Mouse (Mus musculus): Measurements from ENCODE around the gene Ptges.

Gene Ptges

DNA sequence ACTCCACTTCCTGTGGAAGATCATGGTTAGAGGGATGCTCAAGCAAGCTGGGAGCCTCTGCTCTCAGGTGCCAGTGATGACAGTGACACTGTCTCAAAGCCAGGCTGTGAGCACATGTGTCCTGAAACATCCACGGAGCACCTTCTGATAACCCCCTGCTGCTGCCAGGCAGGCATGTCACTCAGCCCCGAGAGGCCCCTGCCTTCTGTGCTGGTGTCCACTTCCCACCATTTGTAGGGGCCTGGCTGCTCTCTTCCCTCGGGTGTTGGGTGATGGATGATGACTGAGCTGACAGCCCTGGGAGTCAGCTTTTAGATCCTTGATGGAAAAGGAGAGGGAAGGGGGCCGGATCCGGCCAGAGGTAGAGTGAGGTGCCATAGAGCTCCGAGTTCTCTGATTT, 82.9 kb downstream of the Ptges start:
- no peak for DNase-seq (ENCODE audit: low spot score)

GRCm38 (mm10) chr2:30846236-30846635, 83.4 kb downstream of the Ptges start:
- DNase-seq (ENCODE audit: low spot score), result no peak

- peak; percentile 34 for DNase-seq (ENCODE audit: low spot score)
Observed at GRCm38 (mm10) chr2:30845152-30846070, 84.3 kb downstream of the Ptges start.

DNA sequence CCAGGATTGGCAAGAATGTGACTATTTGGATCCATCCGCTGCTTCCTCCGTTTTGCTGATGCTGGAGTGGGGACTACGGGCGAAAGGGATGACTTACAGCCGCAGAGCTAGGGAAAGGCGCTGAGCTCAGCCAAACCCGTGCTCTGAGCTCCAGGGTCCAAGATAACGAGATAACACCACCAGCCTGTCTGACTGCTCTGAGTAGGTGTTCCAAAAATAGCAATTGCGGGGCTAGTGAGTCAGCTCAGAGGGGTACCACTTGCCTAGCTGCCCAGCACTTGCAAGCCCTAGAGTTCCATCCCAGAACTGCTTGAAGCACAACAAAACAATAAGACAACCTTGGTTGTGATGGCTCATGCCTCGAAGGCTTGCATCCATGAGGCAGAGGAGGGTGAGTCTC, 87.0 kb downstream of the Ptges start:
- no peak for DNase-seq (ENCODE audit: low spot score)

Measured in urinary bladder, postnatal 14 days (tissue).